ENCODE assay signal across 22 mouse cellular contexts in genomic region chr11:73187231-73187630, GRCm38 (mm10). TPM values are rescaled to one million over a fixed set of nuclear protein-coding genes. Genes with fewer than 3 reads are reported as not detected.
DNase-seq lines count a peak whose midpoint lies in the region; ATAC-seq lines count a peak whose summit lies in the region.
"Had no signal": no experiment of that assay in that cellular context is flagged by ENCODE, and none has a peak within 500 bp of the region (broad histone marks: within the 10 kb centered on the region; RNA-seq: fewer than 3 reads in every experiment).

No protein-coding gene starts in this region.

- H3K4me3 ChIP-seq in kidney, embryonic 14.5 days (ENCODE audit: low read length) = no peak overlapping the region
- H3K4me3 ChIP-seq: embryonic facial prominence, embryonic 12.5 days; embryonic facial prominence, embryonic 15.5 days; gastrocnemius, adult 2 months; hindbrain, embryonic 13.5 days had no signal

- DNase-seq in kidney, adult 11 months = peak; percentile 70
- peak; percentile 31 to 64 for DNase-seq in kidney, adult 8-10 months
- no peak for DNase-seq in kidney, postnatal 10 days
- peak; percentile 62 to 66 for DNase-seq in kidney, postnatal 36 days
- DNase-seq in embryo, embryonic 10 days (ENCODE audit: low spot score) = no peak
- DNase-seq: adrenal gland, postnatal 10 days; adrenal gland, postnatal 36 days; cerebellum, adult 18-20 months; cerebellum, adult 9-10 months; cerebellum, postnatal 14 days; forebrain, postnatal 0 days; gastrocnemius, adult 2 months; gastrocnemius, postnatal 14 days; heart, adult 11 months had no signal

- no peaks in the 10 kb centered on the region for H3K9me3 ChIP-seq in kidney, embryonic 14.5 days (ENCODE audit: control insufficient read depth, low read length)
- H3K9me3 ChIP-seq: embryonic facial prominence, embryonic 12.5 days; embryonic facial prominence, embryonic 15.5 days; hindbrain, embryonic 13.5 days had no signal

- H3K27me3 ChIP-seq in kidney, embryonic 14.5 days (ENCODE audit: control insufficient read depth, insufficient read depth, low read length) = no peaks in the 10 kb centered on the region
- H3K27me3 ChIP-seq: embryonic facial prominence, embryonic 12.5 days; embryonic facial prominence, embryonic 15.5 days; hindbrain, embryonic 13.5 days had no signal

- ATAC-seq in kidney, embryonic 14.5 days (ENCODE audit: low FRiP score, low TSS enrichment) = no peak
- ATAC-seq: activated CD4-positive, CD25-positive, alpha-beta regulatory T cell, adult 4 months; forebrain, embryonic 14.5 days; forebrain, postnatal 0 days; hindbrain, embryonic 16.5 days had no signal

- peaks cover 32% of the 10 kb centered on the region; the same call in 1 of the 2 replicates for H3K36me3 ChIP-seq in kidney, embryonic 14.5 days (ENCODE audit: control insufficient read depth, insufficient read depth, low read length)

- no peak overlapping the region for H3K27ac ChIP-seq in kidney, embryonic 14.5 days (ENCODE audit: low read depth, low read length)
- H3K27ac ChIP-seq: embryonic facial prominence, embryonic 12.5 days; embryonic facial prominence, embryonic 15.5 days; gastrocnemius, adult 2 months; hindbrain, embryonic 13.5 days had no signal

- H3K4me2 ChIP-seq in kidney, embryonic 14.5 days (replicated peaks; ENCODE audit: low read depth, low read length) = no peak overlapping the region
- H3K4me2 ChIP-seq: embryonic facial prominence, embryonic 12.5 days; embryonic facial prominence, embryonic 15.5 days; heart, embryonic 11.5 days; hindbrain, embryonic 13.5 days had no signal

- no peaks in the 10 kb centered on the region for H3K4me1 ChIP-seq in kidney, embryonic 14.5 days (ENCODE audit: control insufficient read depth, insufficient read depth, low read length)
- H3K4me1 ChIP-seq: embryonic facial prominence, embryonic 12.5 days; embryonic facial prominence, embryonic 15.5 days; hindbrain, embryonic 13.5 days had no signal

- WGBS in kidney, embryonic 14.5 days = 86% methylated on average over 6 of the region's 6 CpGs

- no peak overlapping the region for H3K9ac ChIP-seq in kidney, embryonic 14.5 days (ENCODE audit: low read depth, low read length)
- H3K9ac ChIP-seq: embryonic facial prominence, embryonic 12.5 days; embryonic facial prominence, embryonic 15.5 days; forebrain, postnatal 0 days; hindbrain, embryonic 13.5 days had no signal

RNA-seq across cellular contexts. Expression of gene Tax1bp3, which starts 10.3 kb away (rescaled TPM):
- polyA plus RNA-seq in kidney, embryonic 14.5 days (2014; fragmentation: Nextera tagmentation; extraction: Ambion mirVana) = 195 and 209 TPM in 2 replicates

RNA-seq across cellular contexts. Expression of gene Emc6, which starts 10.4 kb away (rescaled TPM):
- 134 and 156 TPM in 2 replicates for polyA plus RNA-seq in kidney, embryonic 14.5 days (2014; fragmentation: Nextera tagmentation; extraction: Ambion mirVana)

RNA-seq across cellular contexts. Expression of gene Ctns, which starts 11.6 kb away (rescaled TPM):
- polyA plus RNA-seq in kidney, embryonic 14.5 days (2014; fragmentation: Nextera tagmentation; extraction: Ambion mirVana) = 15.3 and 19.5 TPM in 2 replicates

RNA-seq across cellular contexts. Expression of gene Shpk, which starts 12.0 kb away (rescaled TPM):
- polyA plus RNA-seq in kidney, embryonic 14.5 days (2014; fragmentation: Nextera tagmentation; extraction: Ambion mirVana) = 0.77 and 1.1 TPM in 2 replicates

RNA-seq across cellular contexts. Expression of gene P2rx5, which starts 27.0 kb away (rescaled TPM):
- 0.34 TPM in 1 of 2 replicates, not detected in the other for polyA plus RNA-seq in kidney, embryonic 14.5 days (2014; fragmentation: Nextera tagmentation; extraction: Ambion mirVana)

Comparison
In these comparisons a context has a peak if more than half of its experiments do, and no peak if none do; other contexts are left out.
1. DNase-seq: peak in kidney, adult 11 months (single experiment), kidney, adult 8-10 months (2 of 2) and kidney, postnatal 36 days (2 of 2); none in kidney, postnatal 10 days (single experiment) and embryo, embryonic 10 days (single experiment).